Mouse (Mus musculus): Measurements from ENCODE around the gene Olfr671.

GRCm38 (mm10) chr7:105022530-105022929, 43.6 kb upstream of the Olfr671 start:
- TF ChIP-seq POLR2A (IDR thresholded peaks at IDR 0.05; ENCODE audit: extremely low read depth, insufficient read depth, low read length) (no peak), CTCF (IDR thresholded peaks at IDR 0.05; ENCODE audit: extremely low read depth, insufficient read depth, low read length) (no peak; the same call in 1 of the 2 replicates)
